40 mouse cellular contexts compared by ENCODE assay signal in genomic region chr1:83123201-83123600, GRCm38 (mm10). TPM values are rescaled to one million over a fixed set of nuclear protein-coding genes. Genes with fewer than 3 reads are reported as not detected.
"Had no signal": no experiment of that assay in that cellular context is flagged by ENCODE, and none has a peak within 500 bp of the region (broad histone marks: within the 10 kb centered on the region; RNA-seq: fewer than 3 reads in every experiment).

No protein-coding gene starts in this region.

- H3K36me3 ChIP-seq: heart, embryonic 13.5 days; heart, embryonic 15.5 days; hindbrain, embryonic 13.5 days; hindbrain, embryonic 15.5 days; kidney, embryonic 15.5 days; limb, embryonic 13.5 days; limb, embryonic 15.5 days had no signal

- H3K4me3 ChIP-seq: gastrocnemius, adult 2 months; heart, embryonic 13.5 days; heart, embryonic 15.5 days; hindbrain, embryonic 13.5 days; hindbrain, embryonic 15.5 days; kidney, embryonic 15.5 days; limb, embryonic 13.5 days; limb, embryonic 15.5 days had no signal

- ATAC-seq: intestine, embryonic 16.5 days had no signal

- DNase-seq: gastrocnemius, adult 2 months; gastrocnemius, postnatal 10 days; gastrocnemius, postnatal 25 days; heart, adult 18-20 months; heart, postnatal 14 days; heart, postnatal 36 days; kidney, adult 11 months; kidney, adult 2 months; kidney, adult 9 months; kidney, postnatal 14 days; kidney, postnatal 36 days; layer of hippocampus, adult 9-11 months; layer of hippocampus, postnatal 36 days; left cerebral cortex, postnatal 4 days had no signal

- H3K27me3 ChIP-seq: heart, embryonic 13.5 days; heart, embryonic 15.5 days; hindbrain, embryonic 13.5 days; hindbrain, embryonic 15.5 days; kidney, embryonic 15.5 days; limb, embryonic 13.5 days; limb, embryonic 15.5 days had no signal

- H3K4me1 ChIP-seq: hindbrain, embryonic 13.5 days; hindbrain, embryonic 15.5 days; kidney, embryonic 15.5 days; limb, embryonic 13.5 days; limb, embryonic 15.5 days had no signal

- H3K27ac ChIP-seq: gastrocnemius, adult 2 months; heart, embryonic 13.5 days; heart, embryonic 15.5 days; hindbrain, embryonic 13.5 days; hindbrain, embryonic 15.5 days; kidney, embryonic 15.5 days; kidney, postnatal 0 days; limb, embryonic 13.5 days; limb, embryonic 15.5 days had no signal

- H3K4me2 ChIP-seq: heart, embryonic 11.5 days; heart, embryonic 13.5 days; heart, embryonic 15.5 days; hindbrain, embryonic 13.5 days; hindbrain, embryonic 15.5 days; kidney, embryonic 15.5 days; limb, embryonic 13.5 days; limb, embryonic 15.5 days had no signal

- H3K9me3 ChIP-seq: heart, embryonic 13.5 days; heart, embryonic 15.5 days; hindbrain, embryonic 13.5 days; hindbrain, embryonic 15.5 days; kidney, embryonic 15.5 days; limb, embryonic 13.5 days; limb, embryonic 15.5 days had no signal

- H3K9ac ChIP-seq: heart, embryonic 13.5 days; heart, embryonic 15.5 days; hindbrain, embryonic 13.5 days; hindbrain, embryonic 15.5 days; kidney, embryonic 15.5 days; limb, embryonic 13.5 days; limb, embryonic 15.5 days had no signal

RNA-seq across cellular contexts. Expression of gene Ccl20, which starts 6.6 kb away (rescaled TPM):
- total RNA-seq: gastrocnemius, adult 2 months; gastrocnemius, postnatal 10 days; gastrocnemius, postnatal 25 days; gastrocnemius, postnatal 4 days; granulocyte monocyte progenitor cell, adult 5-6 weeks; heart, postnatal 14 days; heart, postnatal 36 days; hematopoietic stem cell, adult 5-6 weeks; layer of hippocampus, adult 18-20 months; layer of hippocampus, adult 8-10 months; layer of hippocampus, postnatal 14 days; layer of hippocampus, postnatal 36 days; left cerebral cortex, adult 18-20 months; left cerebral cortex, adult 8-10 months; left cerebral cortex, postnatal 10 days; left cerebral cortex, postnatal 25 days; left cerebral cortex, postnatal 4 days; liver, adult 2 months had no signal
- polyA plus RNA-seq: frontal cortex, adult 2 months; heart, embryonic 15.5 days; heart, postnatal 0 days; hindbrain, embryonic 11.5 days; hindbrain, embryonic 13.5 days; hindbrain, embryonic 15.5 days; limb, embryonic 11.5 days; limb, embryonic 13.5 days; limb, embryonic 15.5 days; liver, adult 2 months had no signal

RNA-seq across cellular contexts. Expression of gene Daw1, which starts 36.4 kb away (rescaled TPM):
- total RNA-seq: gastrocnemius, adult 2 months; gastrocnemius, postnatal 10 days; gastrocnemius, postnatal 25 days; gastrocnemius, postnatal 4 days; granulocyte monocyte progenitor cell, adult 5-6 weeks; heart, adult 18-20 months; heart, postnatal 14 days; heart, postnatal 36 days; hematopoietic stem cell, adult 5-6 weeks; liver, adult 2 months had no signal
- polyA plus RNA-seq: heart, embryonic 11.5 days; heart, embryonic 13.5 days; heart, postnatal 0 days; intestine, embryonic 16.5 days; large intestine, adult 2 months; limb, embryonic 15.5 days; liver, adult 2 months had no signal
